Mouse (Mus musculus): Measurements from ENCODE around the gene Rassf8. TPM values are rescaled to one million over a fixed set of nuclear protein-coding genes. Genes with fewer than 3 reads are reported as not detected.

Gene Rassf8
- polyA plus RNA-seq, 1 experiment from 2014 or later, result 4.3 TPM

GRCm38 (mm10) chr6:145810015-145810414 lies 63.5 kb downstream of the Rassf8 start:
- H3K4me3 ChIP-seq (ENCODE audit: low read depth, low read length), result no peak overlapping the region
- H3K4me2 ChIP-seq (ENCODE audit: low read depth, low read length, severe bottlenecking), result no peak overlapping the region
- ATAC-seq (replicated peaks; ENCODE audit: low FRiP score) (no peak), DNase-seq (ENCODE audit: low spot score) (no peak)
- H3K27me3 ChIP-seq (ENCODE audit: control insufficient read depth, insufficient read depth, low read length), result no peaks in the 10 kb centered on the region
- H3K36me3 ChIP-seq (ENCODE audit: control insufficient read depth, insufficient read depth, low read length), result no peaks in the 10 kb centered on the region
- no peak overlapping the region for H3K9ac ChIP-seq (ENCODE audit: low read length)
- no peaks in the 10 kb centered on the region for H3K4me1 ChIP-seq (replicated peaks; ENCODE audit: control insufficient read depth, insufficient read depth, low read length)
- no peaks in the 10 kb centered on the region for H3K9me3 ChIP-seq (ENCODE audit: control insufficient read depth, low read length)
- 82% methylated on average over 6 of the region's 6 CpGs for WGBS
- no peak overlapping the region for H3K27ac ChIP-seq (ENCODE audit: low read depth, low read length)

DNA sequence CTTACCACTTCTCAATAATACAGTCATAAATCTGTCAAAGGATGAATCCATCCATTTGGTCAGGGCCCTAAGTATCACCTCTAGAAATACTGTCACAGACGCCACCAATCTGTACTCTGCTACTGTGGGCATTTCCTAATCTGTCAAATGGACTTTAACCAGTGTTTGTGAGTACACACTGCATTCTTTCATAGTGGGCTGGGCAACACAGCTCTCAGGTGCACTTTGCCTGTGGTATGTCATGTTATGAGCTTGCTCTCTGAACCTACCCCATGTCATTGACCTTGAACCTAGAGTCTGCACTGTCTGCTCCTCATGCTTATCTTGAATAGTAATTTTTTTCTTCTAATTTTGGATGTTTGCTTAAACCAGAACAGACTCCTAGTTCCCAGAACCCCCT lies 64.6 kb downstream of the Rassf8 start:
- Histone ChIP-seq H3K4me1 (replicated peaks; ENCODE audit: control insufficient read depth, insufficient read depth, low read length) (no peaks in the 10 kb centered on the region), H3K36me3 (ENCODE audit: control insufficient read depth, insufficient read depth, low read length) (no peaks in the 10 kb centered on the region), H3K27ac (ENCODE audit: low read depth, low read length) (no peak overlapping the region), H3K4me2 (ENCODE audit: low read depth, low read length, severe bottlenecking) (no peak overlapping the region), H3K27me3 (ENCODE audit: control insufficient read depth, insufficient read depth, low read length) (no peaks in the 10 kb centered on the region), H3K9me3 (ENCODE audit: control insufficient read depth, low read length) (no peaks in the 10 kb centered on the region), H3K9ac (ENCODE audit: low read length) (no peak overlapping the region), H3K4me3 (ENCODE audit: low read depth, low read length) (no peak overlapping the region)
- ATAC-seq (replicated peaks; ENCODE audit: low FRiP score), result no peak
- no peak for DNase-seq (ENCODE audit: low spot score)
- WGBS, result 98% methylated on average over 1 of the region's 1 CpGs

DNA sequence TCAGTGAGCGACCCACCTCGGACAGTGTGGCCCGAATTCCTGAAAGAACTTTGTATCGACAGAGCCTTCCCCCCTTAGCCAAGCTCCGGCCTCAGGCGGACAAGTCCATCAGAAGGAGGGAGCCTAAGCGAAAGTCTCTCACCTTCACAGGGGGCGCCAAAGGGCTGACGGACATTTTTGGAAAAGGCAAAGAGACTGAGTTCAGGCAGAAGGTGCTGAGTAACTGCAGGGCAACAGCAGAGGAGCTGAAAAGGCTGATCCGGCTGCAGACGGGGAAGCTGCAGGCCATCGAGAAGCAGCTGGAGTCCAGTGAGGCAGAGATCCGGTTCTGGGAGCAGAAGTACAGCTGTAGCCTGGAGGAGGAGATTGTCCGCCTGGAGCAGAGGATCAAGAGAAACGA lies 68.7 kb downstream of the Rassf8 start:
- no peak for DNase-seq (ENCODE audit: low spot score)

GRCm38 (mm10) chr6:145819151-145819550 lies 72.6 kb downstream of the Rassf8 start:
- no peak for ATAC-seq (replicated peaks; ENCODE audit: low FRiP score)
- 85% methylated on average over 9 of the region's 9 CpGs for WGBS
- Histone ChIP-seq H3K4me3 (ENCODE audit: low read depth, low read length) (no peak overlapping the region), H3K9me3 (ENCODE audit: control insufficient read depth, low read length) (no peaks in the 10 kb centered on the region), H3K4me1 (replicated peaks; ENCODE audit: control insufficient read depth, insufficient read depth, low read length) (no peaks in the 10 kb centered on the region), H3K9ac (ENCODE audit: low read length) (no peak overlapping the region), H3K4me2 (ENCODE audit: low read depth, low read length, severe bottlenecking) (no peak overlapping the region), H3K27me3 (ENCODE audit: control insufficient read depth, insufficient read depth, low read length) (no peaks in the 10 kb centered on the region), H3K36me3 (ENCODE audit: control insufficient read depth, insufficient read depth, low read length) (no peaks in the 10 kb centered on the region), H3K27ac (ENCODE audit: low read depth, low read length) (no peak overlapping the region)
- DNase-seq (ENCODE audit: low spot score), result no peak

More for the DNA sequence above, 68.7 kb downstream of the Rassf8 start:
- Histone ChIP-seq H3K4me2 (ENCODE audit: low read depth, low read length, severe bottlenecking) (no peak overlapping the region), H3K9me3 (ENCODE audit: control insufficient read depth, low read length) (no peaks in the 10 kb centered on the region), H3K27ac (ENCODE audit: low read depth, low read length) (no peak overlapping the region), H3K27me3 (ENCODE audit: control insufficient read depth, insufficient read depth, low read length) (no peaks in the 10 kb centered on the region), H3K4me1 (replicated peaks; ENCODE audit: control insufficient read depth, insufficient read depth, low read length) (no peaks in the 10 kb centered on the region), H3K36me3 (ENCODE audit: control insufficient read depth, insufficient read depth, low read length) (no peaks in the 10 kb centered on the region), H3K9ac (ENCODE audit: low read length) (no peak overlapping the region), H3K4me3 (ENCODE audit: low read depth, low read length) (no peak overlapping the region)
- no peak for ATAC-seq (replicated peaks; ENCODE audit: low FRiP score)
- WGBS, result 32% methylated on average over 15 of the region's 15 CpGs

DNA sequence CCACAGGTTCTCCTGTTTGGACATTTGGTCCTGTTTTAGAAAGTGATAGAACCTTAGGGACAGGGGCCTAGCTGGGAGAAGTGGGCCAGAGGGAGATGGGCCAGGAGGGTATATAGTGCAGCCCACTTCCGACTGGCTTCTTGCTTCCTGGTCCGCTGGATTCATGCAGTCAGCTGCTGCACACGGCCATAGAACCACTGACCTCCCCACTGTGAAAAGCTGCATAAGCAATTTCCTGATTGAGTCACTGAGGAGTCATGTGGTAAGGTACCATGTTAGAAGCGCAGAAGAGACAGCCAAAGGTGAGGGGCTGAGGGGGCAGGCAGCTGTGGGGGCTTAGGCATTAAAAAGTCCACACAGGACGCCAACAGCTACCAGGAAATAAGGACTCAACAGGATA lies 75.7 kb downstream of the Rassf8 start:
- H3K27me3 ChIP-seq (ENCODE audit: control insufficient read depth, insufficient read depth, low read length), result no peaks in the 10 kb centered on the region
- H3K9ac ChIP-seq (ENCODE audit: low read length), result no peak overlapping the region
- no peak for ATAC-seq (replicated peaks; ENCODE audit: low FRiP score)
- H3K9me3 ChIP-seq (ENCODE audit: control insufficient read depth, low read length), result no peaks in the 10 kb centered on the region; the same call in 1 of the 2 replicates
- WGBS, result 78% methylated on average over 5 of the region's 5 CpGs
- H3K27ac ChIP-seq (ENCODE audit: low read depth, low read length), result no peak overlapping the region
- no peak overlapping the region for H3K4me3 ChIP-seq (ENCODE audit: low read depth, low read length)
- no peaks in the 10 kb centered on the region for H3K36me3 ChIP-seq (ENCODE audit: control insufficient read depth, insufficient read depth, low read length)
- no peak for DNase-seq (ENCODE audit: low spot score)
- H3K4me1 ChIP-seq (replicated peaks; ENCODE audit: control insufficient read depth, insufficient read depth, low read length), result no peaks in the 10 kb centered on the region
- no peak overlapping the region for H3K4me2 ChIP-seq (ENCODE audit: low read depth, low read length, severe bottlenecking)

GRCm38 (mm10) chr6:145823103-145823502 lies 76.6 kb downstream of the Rassf8 start:
- Histone ChIP-seq H3K27me3 (ENCODE audit: control insufficient read depth, insufficient read depth, low read length) (no peaks in the 10 kb centered on the region), H3K36me3 (ENCODE audit: control insufficient read depth, insufficient read depth, low read length) (no peaks in the 10 kb centered on the region), H3K9ac (ENCODE audit: low read length) (no peak overlapping the region), H3K4me1 (replicated peaks; ENCODE audit: control insufficient read depth, insufficient read depth, low read length) (no peaks in the 10 kb centered on the region), H3K4me3 (ENCODE audit: low read depth, low read length) (no peak overlapping the region), H3K9me3 (ENCODE audit: control insufficient read depth, low read length) (no peaks in the 10 kb centered on the region; the same call in 1 of the 2 replicates), H3K4me2 (ENCODE audit: low read depth, low read length, severe bottlenecking) (no peak overlapping the region), H3K27ac (ENCODE audit: low read depth, low read length) (no peak overlapping the region)
- WGBS, result 52% methylated on average over 6 of the region's 6 CpGs
- peak; percentile 71; the same call in 1 of the 2 replicates for ATAC-seq (replicated peaks; ENCODE audit: low FRiP score)
- DNase-seq (ENCODE audit: low spot score), result peak; percentile 57

DNA sequence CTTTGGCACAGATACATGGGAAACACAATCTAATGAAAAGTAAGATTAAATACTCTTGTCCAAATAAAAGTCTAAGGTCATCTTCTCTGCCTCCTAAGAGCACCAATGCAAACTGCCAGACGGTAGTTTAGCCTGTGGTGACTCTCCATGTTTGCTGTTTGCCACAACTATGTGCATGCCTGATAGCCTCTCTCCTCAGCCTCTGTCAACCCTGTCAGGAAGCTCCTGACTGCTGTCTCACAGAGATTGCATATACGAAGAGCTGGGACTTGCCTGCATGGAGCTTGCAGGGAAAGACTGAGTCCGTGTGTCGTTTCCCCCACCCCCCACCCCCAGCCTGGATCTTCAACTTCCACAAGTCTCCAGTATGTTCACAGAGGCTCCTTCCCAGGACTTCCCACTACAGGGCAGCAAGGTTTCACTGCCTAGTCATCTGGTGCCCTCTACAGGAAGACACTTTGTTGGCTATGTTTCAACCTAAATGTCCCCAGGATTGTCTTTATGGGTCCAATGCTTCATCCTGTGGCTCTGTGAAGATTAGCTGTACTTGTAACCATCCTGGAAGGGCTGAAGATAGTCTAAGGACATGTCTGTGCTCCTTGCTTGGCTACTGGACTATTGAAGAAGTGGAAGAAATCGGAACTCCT lies 77.2 kb downstream of the Rassf8 start:
- Histone ChIP-seq H3K4me2 (ENCODE audit: low read depth, low read length, severe bottlenecking) (no peak overlapping the region), H3K36me3 (ENCODE audit: control insufficient read depth, insufficient read depth, low read length) (no peaks in the 10 kb centered on the region), H3K4me3 (ENCODE audit: low read depth, low read length) (no peak overlapping the region), H3K27ac (ENCODE audit: low read depth, low read length) (no peak overlapping the region), H3K4me1 (replicated peaks; ENCODE audit: control insufficient read depth, insufficient read depth, low read length) (no peaks in the 10 kb centered on the region), H3K9me3 (ENCODE audit: control insufficient read depth, low read length) (no peaks in the 10 kb centered on the region; the same call in 1 of the 2 replicates), H3K9ac (ENCODE audit: low read length) (no peak overlapping the region), H3K27me3 (ENCODE audit: control insufficient read depth, insufficient read depth, low read length) (no peaks in the 10 kb centered on the region)
- DNase-seq (ENCODE audit: low spot score) (no peak), ATAC-seq (replicated peaks; ENCODE audit: low FRiP score) (no peak)
- 63% methylated on average over 5 of the region's 5 CpGs for WGBS

DNA sequence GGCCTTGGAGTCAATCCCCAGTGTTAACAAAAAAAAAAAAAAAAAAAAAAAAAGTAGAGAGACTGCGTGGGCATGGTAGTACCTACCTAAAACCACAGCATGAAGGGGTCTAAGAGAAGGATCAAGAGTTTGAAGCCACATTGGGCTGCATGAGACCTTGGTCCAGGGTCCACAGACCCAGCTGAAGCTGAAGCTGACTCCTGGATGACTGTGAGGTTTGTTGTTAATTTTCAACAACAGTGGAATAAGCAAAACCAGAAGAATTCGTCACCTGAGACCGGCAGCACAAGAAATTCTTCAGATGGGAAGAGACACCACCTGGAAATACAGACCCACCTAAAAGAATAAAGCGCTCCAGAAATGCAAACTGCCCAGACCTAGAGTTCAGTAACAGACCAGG lies 79.8 kb downstream of the Rassf8 start:
- Histone ChIP-seq H3K4me1 (replicated peaks; ENCODE audit: control insufficient read depth, insufficient read depth, low read length) (no peaks in the 10 kb centered on the region), H3K27ac (ENCODE audit: low read depth, low read length) (no peak overlapping the region), H3K4me2 (ENCODE audit: low read depth, low read length, severe bottlenecking) (no peak overlapping the region), H3K27me3 (ENCODE audit: control insufficient read depth, insufficient read depth, low read length) (no peaks in the 10 kb centered on the region), H3K36me3 (ENCODE audit: control insufficient read depth, insufficient read depth, low read length) (no peaks in the 10 kb centered on the region), H3K9ac (ENCODE audit: low read length) (no peak overlapping the region), H3K9me3 (ENCODE audit: control insufficient read depth, low read length) (no peaks in the 10 kb centered on the region; the same call in 1 of the 2 replicates), H3K4me3 (ENCODE audit: low read depth, low read length) (no peak overlapping the region)
- no peak for ATAC-seq (replicated peaks; ENCODE audit: low FRiP score)
- DNase-seq (ENCODE audit: low spot score), result no peak
- WGBS, result 87% methylated on average over 4 of the region's 4 CpGs
